Mouse (Mus musculus): ENCODE measurements at regions not wholly inside any gene's neighbourhood (a gene's known extent, or its start where the extent isn't known, plus 50 kb on each side); places are given as distances from the start of the nearest gene placed in this dataset.

DNA sequence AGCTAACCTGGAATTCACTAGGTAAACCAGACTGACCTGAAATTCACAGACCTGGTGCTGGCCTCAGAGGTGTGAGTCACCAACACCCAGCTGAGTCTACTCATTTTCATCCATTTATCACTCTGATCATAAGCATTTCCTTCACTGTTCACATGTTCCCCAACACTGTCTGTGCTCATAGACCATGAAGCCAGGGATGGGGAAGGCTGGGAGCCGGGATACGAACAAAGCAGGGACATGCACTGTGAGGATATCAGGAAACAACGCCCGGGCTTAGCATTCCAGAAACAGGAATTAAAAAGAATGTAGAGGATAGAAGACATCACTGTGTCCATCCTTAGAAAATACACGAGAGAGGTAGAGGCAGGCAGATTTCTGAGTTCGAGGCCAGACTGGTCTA lies 80.6 kb upstream of the Klf14 start:
- Histone ChIP-seq H3K4me3 (ENCODE audit: insufficient read depth, low read length) (no peak overlapping the region), H3K27ac (ENCODE audit: insufficient read depth, low read length) (no peak overlapping the region), H3K4me1 (ENCODE audit: control insufficient read depth, insufficient read depth, low read length) (no peaks in the 10 kb centered on the region)
- TF ChIP-seq POLR2A (IDR thresholded peaks at IDR 0.05; ENCODE audit: low read depth, low read length) = no peak
- no peak for TF ChIP-seq CTCF (IDR thresholded peaks at IDR 0.05; ENCODE audit: borderline replicate concordance, insufficient read depth, low read length)

DNA sequence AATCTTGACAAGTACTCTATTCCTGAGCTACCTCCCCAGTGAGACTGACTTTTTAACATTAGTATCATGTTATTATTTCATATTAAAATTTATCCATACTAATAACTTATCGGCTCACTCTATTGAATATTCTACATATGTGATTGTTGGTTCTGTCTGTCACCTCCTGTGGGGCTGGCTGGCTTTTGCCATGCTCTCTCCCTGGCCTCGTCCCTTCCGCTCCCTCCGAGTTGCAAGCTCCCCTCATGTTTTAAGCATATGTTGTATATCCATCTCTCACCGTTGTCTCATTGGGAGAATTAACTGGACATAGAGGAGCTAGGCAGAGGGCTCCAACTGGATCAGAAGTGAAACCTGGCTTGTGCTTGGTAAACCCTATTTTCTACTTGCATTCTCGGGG lies 81.9 kb upstream of the Klf14 start:
- Histone ChIP-seq H3K4me1 (ENCODE audit: control insufficient read depth, insufficient read depth, low read length) (no peaks in the 10 kb centered on the region), H3K4me3 (ENCODE audit: insufficient read depth, low read length) (no peak overlapping the region), H3K27ac (ENCODE audit: insufficient read depth, low read length) (no peak overlapping the region)
- TF ChIP-seq CTCF (IDR thresholded peaks at IDR 0.05; ENCODE audit: borderline replicate concordance, insufficient read depth, low read length) = no peak
- no peak for TF ChIP-seq POLR2A (IDR thresholded peaks at IDR 0.05; ENCODE audit: low read depth, low read length)

DNA sequence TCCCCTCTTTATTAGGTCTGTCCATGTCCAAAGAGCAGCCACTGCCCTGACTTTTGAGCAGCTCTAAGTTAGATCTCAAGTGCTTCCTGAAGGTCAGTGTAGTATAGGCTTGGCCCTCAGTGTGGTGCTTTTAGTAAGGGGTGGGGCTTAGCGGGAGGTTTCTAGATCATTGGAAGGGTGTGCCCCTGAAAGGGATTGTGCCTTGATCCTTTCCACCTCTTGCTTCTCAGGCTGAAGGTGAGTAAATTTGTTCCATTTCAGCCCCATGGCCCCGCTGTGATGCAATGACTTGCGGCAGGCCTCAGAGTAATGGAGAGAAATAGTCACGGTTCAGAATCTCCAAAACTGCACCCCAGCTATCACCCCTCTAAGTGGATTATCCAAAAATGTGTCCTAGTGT lies 84.5 kb upstream of the Klf14 start:
- no peak for TF ChIP-seq CTCF (IDR thresholded peaks at IDR 0.05; ENCODE audit: borderline replicate concordance, insufficient read depth, low read length)
- H3K4me1 ChIP-seq (ENCODE audit: control insufficient read depth, insufficient read depth, low read length) = no peaks in the 10 kb centered on the region

DNA sequence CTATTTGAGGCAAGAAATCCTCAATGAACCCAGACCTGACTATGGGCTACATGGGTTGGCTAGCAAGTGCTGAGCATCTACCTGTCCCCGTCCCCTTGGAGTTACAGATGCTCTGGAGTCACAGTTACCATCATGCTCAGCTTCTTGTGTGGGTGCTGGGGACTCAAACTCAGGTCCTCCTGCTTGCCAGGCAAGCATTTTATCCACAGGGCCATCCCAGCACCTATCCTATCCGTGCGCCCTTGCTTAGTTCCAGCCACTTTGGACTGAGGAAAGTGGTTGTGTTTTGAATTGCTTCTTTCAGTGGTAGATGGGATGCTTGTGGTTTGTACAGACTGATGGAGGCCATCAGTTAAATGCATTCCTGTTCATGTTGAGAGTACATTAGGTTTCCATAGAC lies 85.0 kb upstream of the Klf14 start:
- no peak for TF ChIP-seq CTCF (IDR thresholded peaks at IDR 0.05; ENCODE audit: borderline replicate concordance, insufficient read depth, low read length)
- Histone ChIP-seq H3K4me1 (ENCODE audit: control insufficient read depth, insufficient read depth, low read length) (no peaks in the 10 kb centered on the region), H3K4me3 (ENCODE audit: insufficient read depth, low read length) (no peak overlapping the region), H3K27ac (ENCODE audit: insufficient read depth, low read length) (no peak overlapping the region)

More for the DNA sequence above, 84.5 kb upstream of the Klf14 start:
- Histone ChIP-seq H3K4me3 (ENCODE audit: insufficient read depth, low read length) (no peak overlapping the region), H3K27ac (ENCODE audit: insufficient read depth, low read length) (no peak overlapping the region)

DNA sequence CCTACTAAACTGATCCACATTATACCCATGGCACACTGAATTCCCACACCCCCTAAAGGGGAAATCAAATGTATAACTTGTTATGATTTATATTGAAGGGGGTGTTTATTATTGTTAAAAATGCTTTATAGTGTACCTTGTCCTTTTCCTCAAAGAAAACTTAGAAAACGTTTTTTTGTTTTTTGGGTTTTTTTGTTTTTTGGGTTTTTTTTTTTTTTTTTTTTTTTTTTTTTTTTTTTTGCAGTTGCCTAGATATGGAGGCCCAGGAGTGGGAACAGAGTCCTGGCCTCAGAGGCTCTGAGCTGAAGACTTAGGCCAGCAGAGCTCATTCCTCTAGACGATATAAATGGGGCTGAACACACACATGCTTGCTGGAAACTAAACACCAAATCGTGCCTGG lies 87.3 kb upstream of the Klf14 start:
- no peak for TF ChIP-seq CTCF (IDR thresholded peaks at IDR 0.05; ENCODE audit: borderline replicate concordance, insufficient read depth, low read length)
- TF ChIP-seq POLR2A (IDR thresholded peaks at IDR 0.05; ENCODE audit: low read depth, low read length) = no peak
- no peak overlapping the region for H3K4me3 ChIP-seq (ENCODE audit: insufficient read depth, low read length)
- no peaks in the 10 kb centered on the region for H3K4me1 ChIP-seq (ENCODE audit: control insufficient read depth, insufficient read depth, low read length)
- no peak overlapping the region for H3K27ac ChIP-seq (ENCODE audit: insufficient read depth, low read length)

DNA sequence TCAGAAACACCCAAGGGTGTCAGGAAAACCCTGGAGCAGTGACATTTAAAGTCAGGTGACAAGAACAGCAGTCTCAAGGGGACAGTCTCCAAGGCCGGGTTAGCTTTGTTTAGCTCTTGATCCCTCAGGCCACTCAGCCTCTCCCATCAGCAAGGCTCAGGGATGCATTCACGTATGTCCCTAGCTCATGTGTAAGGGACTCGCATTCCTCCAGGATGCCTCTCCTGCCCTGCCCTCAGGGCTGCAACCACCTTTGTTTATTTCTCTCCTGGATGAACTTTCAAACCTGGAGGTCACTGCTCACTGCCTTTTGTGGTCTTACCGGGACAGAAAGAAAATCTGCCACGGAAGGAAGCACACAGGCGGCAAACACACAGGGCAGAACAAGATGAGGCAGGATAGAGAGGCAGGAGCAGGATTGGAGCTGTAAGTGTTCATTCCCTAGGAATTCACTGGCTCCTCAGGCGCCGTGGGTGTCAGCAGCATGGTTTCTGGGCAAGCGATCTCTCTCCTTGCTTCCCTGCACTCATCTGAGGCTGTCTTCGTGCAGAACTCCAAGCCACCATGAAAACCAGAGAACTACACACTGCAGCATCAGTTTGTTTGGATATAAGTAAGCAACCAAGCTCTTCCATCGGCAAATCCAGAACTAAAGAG lies 90.2 kb upstream of the Klf14 start:
- 0 out of 2 replicates have a peak, but pooled peaks cover 4% of the 10 kb centered on the region for H3K4me1 ChIP-seq (ENCODE audit: control insufficient read depth, insufficient read depth, low read length)
- TF ChIP-seq CTCF (IDR thresholded peaks at IDR 0.05; ENCODE audit: borderline replicate concordance, insufficient read depth, low read length) (no peak), POLR2A (IDR thresholded peaks at IDR 0.05; ENCODE audit: low read depth, low read length) (no peak)
- no peak overlapping the region for H3K27ac ChIP-seq (ENCODE audit: insufficient read depth, low read length)
- H3K4me3 ChIP-seq (ENCODE audit: insufficient read depth, low read length) = no peak overlapping the region

DNA sequence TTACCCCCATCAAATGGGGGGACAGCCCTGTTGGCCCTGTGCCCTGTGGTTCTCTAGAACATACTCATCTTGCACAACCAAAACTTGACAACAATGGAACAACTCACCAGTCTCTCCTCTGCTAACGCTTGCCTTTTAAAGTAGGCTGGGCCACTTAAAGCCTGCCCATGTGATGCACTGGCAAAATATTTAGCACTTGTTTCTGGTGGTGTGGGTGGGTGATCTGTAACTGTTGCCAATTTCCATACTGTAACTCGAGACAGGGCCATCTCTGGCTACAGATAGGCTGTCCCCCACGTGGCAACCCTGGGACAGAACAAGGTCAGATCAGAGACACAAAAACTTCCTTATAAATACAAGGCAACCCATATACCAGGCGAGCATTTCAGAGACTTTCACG lies 92.0 kb upstream of the Klf14 start:
- Histone ChIP-seq H3K4me1 (ENCODE audit: control insufficient read depth, insufficient read depth, low read length) (0 out of 2 replicates have a peak, but pooled peaks cover 4% of the 10 kb centered on the region), H3K27ac (ENCODE audit: insufficient read depth, low read length) (no peak overlapping the region; the same call in 1 of the 2 replicates), H3K4me3 (ENCODE audit: insufficient read depth, low read length) (no peak overlapping the region)
- TF ChIP-seq CTCF (IDR thresholded peaks at IDR 0.05; ENCODE audit: borderline replicate concordance, insufficient read depth, low read length) = no peak
- TF ChIP-seq POLR2A (IDR thresholded peaks at IDR 0.05; ENCODE audit: low read depth, low read length) = no peak

DNA sequence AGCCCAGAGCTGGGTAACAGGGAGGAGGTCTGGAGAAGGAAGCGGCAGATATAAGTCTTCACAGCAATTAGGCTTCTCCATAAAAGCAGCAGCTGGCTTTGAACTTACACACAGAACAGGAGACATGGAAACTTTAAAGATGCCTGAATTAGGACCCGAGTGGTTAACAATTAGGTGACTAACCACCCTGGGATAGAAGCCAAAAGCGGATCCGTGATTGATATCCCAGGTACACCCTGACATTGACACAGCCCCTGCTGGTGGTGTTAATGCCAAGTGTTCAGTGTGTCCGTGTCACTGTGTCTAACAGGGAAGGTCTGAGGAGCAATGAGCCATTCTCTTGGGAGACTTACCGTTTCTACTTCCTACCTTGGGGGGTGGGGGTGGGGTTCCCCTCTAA lies 92.9 kb upstream of the Klf14 start:
- Histone ChIP-seq H3K4me1 (ENCODE audit: control insufficient read depth, insufficient read depth, low read length) (0 out of 2 replicates have a peak, but pooled peaks cover 4% of the 10 kb centered on the region), H3K4me3 (ENCODE audit: insufficient read depth, low read length) (no peak overlapping the region), H3K27ac (ENCODE audit: insufficient read depth, low read length) (peak overlapping the region; percentile 22; the same call in 1 of the 2 replicates)
- no peak for TF ChIP-seq CTCF (IDR thresholded peaks at IDR 0.05; ENCODE audit: borderline replicate concordance, insufficient read depth, low read length)
- TF ChIP-seq POLR2A (IDR thresholded peaks at IDR 0.05; ENCODE audit: low read depth, low read length) = no peak

DNA sequence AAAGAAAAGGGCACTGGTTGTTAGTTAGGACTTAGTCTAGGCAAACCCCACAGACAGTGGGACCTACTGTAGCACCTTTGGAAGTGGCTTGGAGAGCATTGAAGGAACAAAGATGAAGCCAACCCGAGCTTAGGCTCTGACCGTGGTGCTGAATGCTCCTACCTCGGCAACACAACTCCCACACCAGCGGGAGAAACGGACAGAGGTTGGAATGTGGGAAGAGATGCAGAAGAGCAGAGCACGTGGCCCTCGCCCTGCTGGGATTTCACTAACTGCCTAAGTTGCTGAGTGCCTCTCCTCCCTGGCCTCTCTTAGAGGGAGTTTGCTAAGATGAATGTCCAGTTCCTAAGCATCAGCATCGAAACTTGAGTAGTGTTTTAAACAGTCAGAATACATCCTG lies 94.1 kb upstream of the Klf14 start:
- H3K27ac ChIP-seq (ENCODE audit: insufficient read depth, low read length) = no peak overlapping the region
- no peak overlapping the region for H3K4me3 ChIP-seq (ENCODE audit: insufficient read depth, low read length)
- TF ChIP-seq POLR2A (IDR thresholded peaks at IDR 0.05; ENCODE audit: low read depth, low read length) (no peak), CTCF (IDR thresholded peaks at IDR 0.05; ENCODE audit: borderline replicate concordance, insufficient read depth, low read length) (no peak)
- 0 out of 2 replicates have a peak, but pooled peaks cover 4% of the 10 kb centered on the region for H3K4me1 ChIP-seq (ENCODE audit: control insufficient read depth, insufficient read depth, low read length)

DNA sequence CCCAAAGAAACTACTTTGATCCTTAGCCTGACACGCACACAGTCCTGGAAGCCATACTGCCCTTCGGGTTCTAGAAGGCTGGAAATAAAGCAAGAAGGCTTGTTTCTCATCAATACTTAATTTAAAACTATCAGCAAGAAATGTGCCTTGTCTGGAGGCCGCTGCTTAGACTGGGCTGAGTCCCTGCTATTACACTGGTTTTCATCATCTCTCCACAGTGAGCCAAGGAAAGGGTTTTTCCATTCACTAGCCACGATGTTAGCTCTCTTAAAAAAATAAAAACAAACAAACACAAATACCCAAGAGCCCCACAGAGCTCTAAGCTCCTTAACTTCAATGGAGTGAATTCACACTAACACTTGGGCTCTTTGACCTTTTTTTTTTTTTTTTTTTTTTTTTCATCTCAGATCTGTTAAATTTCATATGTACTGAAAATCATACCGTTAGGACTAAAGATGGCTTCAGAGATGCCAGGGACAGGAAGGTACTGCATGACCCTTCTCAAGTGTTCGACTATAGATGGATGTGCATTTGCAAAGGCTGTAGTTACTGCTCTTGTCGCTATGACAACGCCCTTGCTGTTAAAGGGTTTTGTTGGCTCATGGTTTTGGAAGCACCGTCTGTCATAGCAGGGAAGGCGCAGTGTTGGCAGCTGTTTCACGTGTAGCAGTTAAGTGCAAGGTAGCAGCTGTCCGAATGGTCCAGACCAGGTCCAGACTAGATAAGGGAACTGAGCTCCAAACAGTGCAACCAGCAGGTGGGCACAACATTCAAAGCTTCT lies 98.1 kb upstream of the Klf14 start:
- H3K27ac ChIP-seq (ENCODE audit: insufficient read depth, low read length) = peak overlapping the region; percentile 57
- TF ChIP-seq POLR2A (IDR thresholded peaks at IDR 0.05; ENCODE audit: low read depth, low read length) = no peak
- TF ChIP-seq CTCF (IDR thresholded peaks at IDR 0.05; ENCODE audit: borderline replicate concordance, insufficient read depth, low read length) = no peak
- no peaks in the 10 kb centered on the region for H3K4me1 ChIP-seq (ENCODE audit: control insufficient read depth, insufficient read depth, low read length)
- H3K4me3 ChIP-seq (ENCODE audit: insufficient read depth, low read length) = no peak overlapping the region
